Mouse (Mus musculus) left cerebral cortex, postnatal 4 days (tissue): Measurements from ENCODE around the gene Pgm3. TPM values are rescaled to one million over a fixed set of nuclear protein-coding genes. Genes with fewer than 3 reads are reported as not detected.
"Not testable (repeated sequence)": the region's sequence is repeated elsewhere in the genome, so short reads cannot be mapped to it uniquely, and the experiment has no call there.

Experiments used
- DNase-seq: peaks from one replicate; pipeline ENCODE4 v3.0.0-alpha.2; 2022
- intact Hi-C: fragments of 180-260 bp; cut with DNase I; formaldehyde crosslinking; loops from one replicate; pipeline ENCODE4 v1.15.1; 2025
- total RNA-seq, 2 experiments: library from RNA; stranded (reverse); gene quantifications; 2 replicates each; pipeline ENCODE4 v1.2.3; 2021

Gene Pgm3
- 10 to 100 TPM; 30.5 to 31.6 TPM for total RNA-seq

DNA sequence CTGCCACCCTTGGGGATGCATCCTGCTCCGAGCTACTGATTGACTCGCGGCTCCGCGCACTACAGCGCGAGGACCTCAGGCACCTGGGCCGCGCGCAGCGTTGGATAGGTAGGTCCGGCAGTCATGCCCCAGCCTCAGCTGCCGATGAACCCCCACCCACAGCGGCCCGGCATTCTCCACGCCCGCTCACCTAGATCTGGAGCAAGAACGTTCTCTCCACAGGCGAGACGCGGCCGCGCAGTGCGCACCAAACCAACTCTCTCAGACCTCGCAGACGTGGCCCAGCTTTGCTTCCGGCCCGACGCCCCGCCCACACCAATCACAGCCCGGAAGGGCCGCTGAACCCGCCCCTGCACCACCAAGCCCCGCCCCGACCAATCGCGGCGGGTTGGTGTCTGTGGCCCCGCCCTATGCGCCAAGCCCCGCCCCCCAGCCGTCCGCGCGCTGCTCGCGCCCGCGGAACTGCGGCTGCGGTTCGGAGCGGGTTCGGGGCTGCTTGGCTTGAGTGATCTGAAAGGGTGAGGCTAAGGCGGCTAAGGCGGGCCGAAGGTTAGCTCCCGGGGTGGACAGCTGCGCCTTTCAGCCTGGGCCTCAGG lies at the start of gene Pgm3, which contains the start of gene Rwdd2a:
Pgm3 (minus strand) TSS at position 303 of the 596 bp plus-strand sequence.
Rwdd2a (plus strand) TSS at position 452 of the 596 bp plus-strand sequence.
- intact Hi-C loops: no loop called here

DNA sequence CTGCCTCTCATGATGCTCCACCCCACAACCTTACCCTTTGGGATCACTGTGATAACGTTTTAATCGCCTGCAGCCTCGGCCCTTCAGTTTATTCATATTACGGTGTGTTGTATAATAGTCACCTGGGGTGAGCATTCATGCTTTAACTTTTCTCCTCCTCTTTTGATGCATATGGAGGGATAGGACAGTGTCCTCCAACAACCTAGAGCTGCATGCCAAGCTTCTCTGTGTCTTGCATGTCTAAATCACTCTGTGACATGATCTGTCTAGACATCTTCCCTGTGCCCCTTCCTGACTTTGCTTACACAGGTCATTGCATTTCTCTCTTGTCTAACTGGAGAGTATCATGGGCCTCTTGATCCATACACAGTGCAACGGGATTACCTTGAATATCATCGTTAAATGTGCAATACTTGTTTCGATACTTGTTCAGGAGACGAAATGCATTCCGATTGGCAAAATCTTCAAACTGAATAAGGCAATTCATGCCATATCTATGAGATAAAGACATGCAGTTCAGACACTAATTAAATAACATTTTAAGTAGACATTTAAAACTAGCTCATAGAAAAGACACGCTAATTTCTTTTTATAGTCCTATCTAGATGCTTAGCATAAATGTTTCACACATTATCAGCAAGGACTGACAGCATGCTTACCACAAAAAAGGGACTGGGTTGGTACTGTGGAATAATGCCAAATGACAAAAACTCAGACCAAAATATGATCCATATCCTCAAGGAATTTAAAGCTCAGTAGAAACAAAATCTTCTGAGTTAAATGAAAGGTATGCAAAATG lies 47.9 kb upstream of the Pgm3 start:
- intact Hi-C loops: no loop called here
- no peak for DNase-seq

More for the DNA sequence above, at the start of gene Pgm3, which contains the start of gene Rwdd2a:
- peak; percentile 97 for DNase-seq

DNA sequence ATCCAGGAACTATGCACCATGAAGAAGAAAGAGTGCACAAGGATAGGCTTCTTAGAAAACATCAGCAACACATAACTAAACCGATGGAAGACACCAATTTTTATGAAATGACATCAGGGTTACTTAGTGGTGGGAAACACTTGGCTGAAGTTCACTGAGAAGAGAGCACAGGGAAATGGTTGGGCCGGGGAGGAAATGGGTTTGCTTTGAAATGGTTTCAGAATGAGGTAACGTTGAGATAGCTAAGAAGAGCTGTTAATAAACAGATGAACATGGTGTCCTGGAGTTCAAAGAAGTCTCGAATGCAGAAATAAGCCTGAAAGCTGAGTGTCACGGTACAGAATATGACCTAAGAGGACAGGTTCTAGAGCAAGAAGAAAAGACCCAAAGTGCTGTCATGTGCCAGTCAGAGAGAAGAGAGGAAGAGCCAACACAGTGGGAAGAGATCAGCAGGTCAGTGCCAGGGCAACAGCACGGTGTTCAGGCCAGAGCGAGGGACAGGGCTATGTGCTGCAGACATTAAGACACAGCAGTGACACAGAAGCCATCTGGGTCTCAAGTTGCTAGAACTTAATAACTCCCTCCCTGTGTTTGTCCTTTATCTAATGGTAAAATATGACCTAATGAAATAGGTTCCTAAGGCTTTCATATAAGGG lies 46.3 kb upstream of the Pgm3 start:
- intact Hi-C loops: no loop called here
- no peak for DNase-seq

DNA sequence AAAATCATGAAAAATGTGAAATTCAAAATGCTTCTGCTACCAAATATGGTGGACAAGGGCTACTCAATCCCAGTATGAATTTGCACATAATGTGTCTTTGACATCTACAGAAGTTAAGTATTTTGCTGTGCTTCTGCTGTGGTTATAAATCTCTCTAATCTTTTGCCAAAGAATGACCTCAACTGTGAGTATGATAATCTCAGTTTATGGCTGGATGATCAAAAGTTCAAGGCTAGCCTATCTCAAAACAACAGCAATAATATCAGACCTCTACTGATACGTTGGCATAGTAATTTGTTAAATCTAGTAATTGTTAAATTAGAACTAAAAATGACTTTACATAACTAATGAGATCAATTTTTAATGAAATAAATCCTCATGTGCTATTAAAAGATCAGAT lies 44.1 kb upstream of the Pgm3 start:
- no peak for DNase-seq
- intact Hi-C loops: no loop called here

DNA sequence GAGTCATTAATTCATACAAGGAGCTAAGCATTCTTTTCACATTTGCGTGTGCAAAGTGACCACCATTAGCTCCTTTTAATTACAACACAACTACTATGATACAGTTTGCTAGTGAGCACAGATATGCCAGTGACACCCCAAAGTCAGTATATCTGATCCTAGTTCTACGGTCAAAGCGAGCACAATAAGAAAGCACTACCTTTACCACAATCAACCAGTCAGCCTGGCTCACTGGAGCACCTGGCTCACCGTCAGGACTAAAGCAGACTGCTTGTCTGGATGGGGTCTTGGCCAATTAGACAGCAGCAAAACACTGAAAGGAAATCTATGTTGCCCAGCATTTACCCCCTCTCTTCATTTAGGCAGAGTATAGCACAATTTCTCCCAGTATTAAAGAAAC lies 40.4 kb upstream of the Pgm3 start:
- intact Hi-C loops: no loop called here
- no peak for DNase-seq

DNA sequence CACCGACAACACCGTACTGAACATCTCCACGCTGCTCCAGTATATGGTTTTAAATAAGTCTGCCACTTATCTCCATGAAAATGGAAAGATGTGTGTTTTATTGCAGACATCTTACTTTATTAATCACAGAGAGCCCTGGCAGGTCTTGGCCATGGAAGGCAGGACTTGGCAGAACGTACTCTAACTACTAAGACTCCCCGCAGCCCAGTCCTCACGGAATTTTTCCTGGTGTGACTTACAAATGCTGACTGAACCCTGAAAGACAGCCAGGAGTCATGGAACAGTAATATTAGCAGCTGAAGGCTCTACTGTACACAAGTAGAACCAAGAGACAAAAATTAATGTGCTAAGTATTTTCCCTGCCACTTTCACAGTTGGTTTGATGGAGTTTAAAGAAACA lies 34.1 kb upstream of the Pgm3 start:
- DNase-seq: no peak
- intact Hi-C loops: no loop called here

DNA sequence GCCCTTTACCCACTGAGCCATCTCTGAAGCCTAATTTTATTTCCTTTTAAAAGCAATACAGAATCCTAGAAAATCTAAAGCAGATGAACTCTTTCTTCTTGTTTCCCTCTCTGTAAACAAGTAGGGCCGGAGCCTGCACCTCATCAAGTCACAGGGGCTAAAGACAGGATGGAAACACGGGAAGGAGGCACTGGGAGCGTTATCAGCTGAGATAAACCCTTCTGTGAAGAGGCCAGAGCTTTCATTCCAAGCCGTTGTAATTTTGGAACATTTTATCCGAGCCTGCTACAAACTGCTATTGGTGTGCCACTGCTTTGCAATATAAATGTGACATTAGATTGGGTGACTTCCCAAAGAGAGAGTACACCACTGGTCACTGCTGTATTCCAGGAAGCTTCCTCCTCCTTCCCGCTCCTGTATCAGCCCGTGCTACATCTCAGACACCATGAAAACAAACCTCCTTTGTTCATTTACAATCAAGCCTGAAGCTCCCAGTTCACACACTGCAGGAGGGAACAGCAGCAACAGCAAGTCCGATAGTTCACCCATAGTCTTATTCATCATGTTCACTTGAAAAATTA lies 28.2 kb upstream of the Pgm3 start:
- DNase-seq: no peak
- intact Hi-C loops: loop anchor here (10.0 kb wide), 1 partner anchor 205 kb away; no protein-coding TSS in a partner anchor

DNA sequence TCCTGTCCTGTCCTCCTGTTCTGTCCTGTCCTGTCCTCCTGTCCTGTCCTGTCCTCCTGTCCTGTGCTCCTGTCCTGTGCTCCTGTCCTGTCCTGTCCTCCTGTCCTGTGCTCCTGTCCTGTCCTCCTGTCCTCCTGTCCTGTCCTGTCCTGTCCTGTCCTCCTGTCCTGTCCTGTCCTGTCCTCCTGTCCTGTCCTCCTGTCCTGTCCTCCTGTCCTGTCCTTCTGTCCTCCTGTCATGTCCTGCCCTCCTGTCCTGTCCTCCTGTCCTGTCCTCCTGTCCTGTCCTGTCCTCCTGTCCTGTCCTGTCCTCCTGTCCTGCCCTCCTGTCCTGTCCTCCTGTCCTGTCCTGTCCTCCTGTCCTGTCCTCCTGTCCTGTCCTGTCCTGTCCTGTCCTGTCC lies 25.3 kb upstream of the Pgm3 start:
- DNase-seq: not testable (repeated sequence)
- intact Hi-C loops: loop anchor here (10.0 kb wide), 1 partner anchor 208 kb away; no protein-coding TSS in a partner anchor

DNA sequence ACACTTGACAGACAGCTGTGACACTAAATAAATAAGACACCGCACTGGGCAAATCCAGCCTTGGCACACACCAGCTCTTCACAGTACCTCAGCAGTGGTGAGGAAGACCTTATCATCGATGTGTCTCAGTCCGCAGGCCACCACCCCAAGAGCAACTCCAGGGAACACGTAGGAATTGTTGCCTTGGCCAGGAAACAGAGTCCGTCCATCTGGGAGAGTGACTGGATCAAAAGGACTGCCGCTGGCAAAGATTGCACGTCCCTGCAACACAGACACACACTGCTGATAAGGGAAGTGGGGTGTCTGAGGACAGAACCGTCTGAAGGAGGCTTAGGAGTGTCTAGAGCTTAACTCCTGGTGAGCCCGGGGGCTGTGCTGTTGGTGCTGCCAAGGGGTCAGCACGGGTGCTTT lies 22.7 kb upstream of the Pgm3 start:
- intact Hi-C loops: loop anchor here (5.0 to 10.0 kb wide), 2 partner anchors 153 to 210 kb away; no protein-coding TSS in a partner anchor
- DNase-seq: not testable (repeated sequence)

DNA sequence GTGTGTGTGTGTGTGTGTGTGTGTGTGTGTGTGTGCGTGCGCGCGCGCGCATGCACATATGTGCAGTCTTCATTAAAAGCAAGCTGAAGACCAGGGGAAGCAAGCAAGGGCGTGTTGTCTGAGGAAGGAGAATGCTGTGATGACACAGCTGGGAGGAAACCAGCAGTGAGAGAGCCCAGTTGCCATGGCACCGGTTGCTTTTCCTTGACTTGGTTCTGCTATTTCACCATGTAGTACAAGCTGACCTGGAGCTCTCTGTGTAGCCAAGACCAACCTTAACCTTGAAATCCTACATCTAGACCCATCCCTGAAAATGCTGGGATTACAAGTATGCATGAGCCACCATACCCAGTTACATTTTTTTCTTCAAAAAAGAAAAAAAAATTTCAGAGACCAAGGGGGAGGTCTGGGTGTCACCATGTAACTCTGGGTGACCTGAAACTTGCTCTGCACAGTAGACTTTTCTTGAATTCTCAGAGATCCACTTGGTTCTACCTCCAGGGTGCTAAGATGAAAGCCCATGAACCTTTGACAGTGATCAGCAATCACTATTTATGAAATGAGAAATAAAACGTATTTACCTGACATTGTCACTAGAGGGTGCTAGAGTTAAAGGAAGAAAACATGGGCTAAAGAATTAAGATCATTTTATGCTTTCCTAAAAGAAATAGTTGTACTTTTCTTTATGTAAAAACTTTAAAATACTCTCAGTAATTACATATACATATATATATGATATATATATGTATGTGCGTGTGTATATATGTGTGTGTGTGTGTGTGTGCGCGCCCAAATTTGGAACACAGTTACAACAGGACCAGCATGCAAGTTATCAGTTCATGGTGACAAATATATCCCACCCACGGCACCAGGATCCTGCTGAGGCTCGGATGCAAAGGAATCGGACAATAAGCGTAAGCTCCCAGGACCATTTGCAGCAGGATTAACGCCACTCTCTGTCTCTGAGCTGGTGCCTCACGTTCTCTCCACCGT lies 21.3 kb upstream of the Pgm3 start:
- DNase-seq: no peak
- intact Hi-C loops: loop anchor here (5.0 to 10.0 kb wide), 2 partner anchors 154 to 212 kb away; no protein-coding TSS in a partner anchor

DNA sequence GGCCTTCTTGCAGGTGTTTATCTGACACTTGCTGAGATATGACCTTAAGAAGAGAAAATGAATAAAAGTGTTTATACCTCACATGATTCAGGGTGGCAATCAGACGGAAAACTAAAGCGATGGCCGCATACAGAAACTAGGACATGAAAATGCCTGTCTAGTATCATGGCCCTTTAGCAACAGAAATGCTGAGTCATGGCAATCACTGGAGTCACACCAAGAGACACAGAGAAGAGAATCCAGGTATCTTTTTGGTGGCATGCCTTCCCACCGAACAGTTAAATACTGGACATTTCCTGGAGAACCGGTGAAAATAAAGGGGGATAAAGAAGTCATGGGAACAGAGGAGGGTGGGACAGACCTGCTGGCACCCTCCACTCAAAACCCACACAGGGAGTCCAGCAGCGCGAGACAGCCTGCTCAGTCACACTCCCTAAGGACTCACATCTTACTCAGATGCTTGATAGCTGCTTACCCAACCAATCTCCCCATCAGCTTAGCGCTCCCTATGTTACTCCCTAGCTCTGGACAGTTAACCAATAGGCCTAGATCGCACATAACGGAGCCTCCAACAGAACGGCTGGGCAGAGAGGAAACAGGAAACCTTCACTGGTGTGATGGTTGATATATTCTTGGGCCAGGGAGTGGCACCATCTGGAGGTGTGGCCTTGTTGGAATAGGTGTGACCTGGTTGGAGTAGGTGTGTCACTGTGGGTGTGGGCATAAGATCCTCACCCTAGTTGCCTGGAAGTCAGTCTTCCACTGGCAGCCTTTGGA lies 15.6 kb upstream of the Pgm3 start:
- intact Hi-C loops: no loop called here
- DNase-seq: no peak

DNA sequence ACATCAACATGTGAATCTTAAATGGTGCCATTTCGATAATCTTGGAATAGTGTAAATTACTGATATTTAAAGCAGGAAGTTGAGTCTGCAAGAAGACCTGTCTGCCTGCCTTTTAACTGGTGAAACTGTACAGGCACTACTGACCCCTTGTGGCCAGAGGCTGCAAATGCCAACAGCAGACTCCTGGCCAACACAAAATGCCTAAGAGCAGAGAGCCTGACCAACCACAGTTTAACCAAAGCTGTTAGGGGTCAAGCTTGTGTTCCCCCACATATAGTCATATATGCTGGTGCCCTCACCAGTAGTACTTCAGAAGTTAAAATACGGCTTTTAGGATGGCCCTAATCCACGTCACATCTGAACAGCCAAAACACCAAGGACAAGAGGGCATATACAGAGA lies 12.1 kb upstream of the Pgm3 start:
- intact Hi-C loops: no loop called here
- peak; percentile 68 for DNase-seq

DNA sequence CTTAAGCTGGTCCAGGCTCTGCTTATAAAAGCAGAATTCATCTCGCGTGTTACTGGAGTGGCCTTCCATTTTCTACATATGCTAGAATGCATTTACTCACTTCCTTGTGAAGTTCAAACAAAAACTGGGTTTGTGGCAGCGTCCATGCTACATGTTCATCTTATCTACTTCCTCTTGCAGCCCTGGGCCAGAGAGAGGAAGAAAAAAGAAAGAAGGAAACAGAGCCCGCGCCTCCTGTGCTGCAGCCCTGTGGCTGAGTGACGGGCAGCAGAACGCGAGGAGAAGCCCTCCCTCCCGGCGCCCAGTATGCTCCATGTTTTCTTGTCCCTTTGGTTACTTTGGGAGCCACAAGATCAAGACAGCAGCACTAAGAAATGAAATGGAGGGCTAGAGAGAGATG lies 8.0 kb upstream of the Pgm3 start:
- intact Hi-C loops: no loop called here

DNA sequence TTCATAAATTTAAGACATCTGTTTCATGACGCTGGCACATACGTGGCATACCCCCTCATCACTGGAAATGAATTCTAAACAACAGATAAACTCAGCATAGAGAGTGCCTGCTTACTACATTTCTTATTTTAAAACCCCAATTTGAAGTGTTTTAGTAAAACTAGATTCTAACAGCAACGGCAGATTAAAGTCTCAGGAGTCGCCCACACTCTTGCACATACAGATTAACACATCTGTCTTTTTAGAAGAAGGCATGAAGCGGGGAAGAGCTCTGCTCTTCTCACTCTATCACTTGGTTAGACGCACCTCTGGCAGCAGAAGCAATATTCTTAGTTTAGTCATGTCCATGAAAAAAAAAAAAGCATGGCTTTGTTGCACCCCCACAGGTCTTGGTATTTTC lies 3.5 kb upstream of the Pgm3 start:
- intact Hi-C loops: no loop called here
- no peak for DNase-seq

More for the DNA sequence above, 8.0 kb upstream of the Pgm3 start:
- DNase-seq: no peak

DNA sequence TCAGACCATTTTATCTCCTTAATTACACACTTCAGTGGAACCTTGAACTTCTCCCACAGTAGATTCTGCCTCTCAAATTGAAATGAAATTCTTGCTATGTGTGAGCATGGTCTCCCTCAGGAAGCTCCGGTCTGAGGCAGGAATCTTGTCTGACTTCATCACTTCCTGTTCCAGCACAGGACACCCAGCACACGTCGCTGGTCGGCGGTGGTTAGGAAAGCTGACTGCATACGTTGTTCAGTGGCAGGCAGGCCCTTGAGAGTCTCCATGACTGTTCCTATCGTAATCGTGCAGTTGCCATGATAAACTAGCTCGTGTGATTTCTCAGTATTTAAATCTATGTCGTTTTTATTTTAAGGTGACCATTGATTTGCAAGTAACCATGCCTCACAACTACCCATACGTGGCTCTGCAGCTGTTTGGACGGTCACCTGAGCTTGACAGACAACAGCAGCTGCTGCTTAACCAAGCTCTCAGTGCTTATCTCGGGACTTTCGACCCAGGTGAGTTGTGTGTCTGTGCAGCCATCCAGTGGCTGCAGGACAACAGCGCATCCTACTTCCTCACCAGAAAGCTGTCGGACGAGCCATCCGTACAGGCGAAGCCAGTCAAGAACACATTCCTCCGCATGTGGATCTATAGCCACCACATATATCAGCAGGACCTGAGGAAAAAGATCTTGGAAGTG lies 2.1 kb upstream of the Pgm3 start:
- intact Hi-C loops: no loop called here

DNA sequence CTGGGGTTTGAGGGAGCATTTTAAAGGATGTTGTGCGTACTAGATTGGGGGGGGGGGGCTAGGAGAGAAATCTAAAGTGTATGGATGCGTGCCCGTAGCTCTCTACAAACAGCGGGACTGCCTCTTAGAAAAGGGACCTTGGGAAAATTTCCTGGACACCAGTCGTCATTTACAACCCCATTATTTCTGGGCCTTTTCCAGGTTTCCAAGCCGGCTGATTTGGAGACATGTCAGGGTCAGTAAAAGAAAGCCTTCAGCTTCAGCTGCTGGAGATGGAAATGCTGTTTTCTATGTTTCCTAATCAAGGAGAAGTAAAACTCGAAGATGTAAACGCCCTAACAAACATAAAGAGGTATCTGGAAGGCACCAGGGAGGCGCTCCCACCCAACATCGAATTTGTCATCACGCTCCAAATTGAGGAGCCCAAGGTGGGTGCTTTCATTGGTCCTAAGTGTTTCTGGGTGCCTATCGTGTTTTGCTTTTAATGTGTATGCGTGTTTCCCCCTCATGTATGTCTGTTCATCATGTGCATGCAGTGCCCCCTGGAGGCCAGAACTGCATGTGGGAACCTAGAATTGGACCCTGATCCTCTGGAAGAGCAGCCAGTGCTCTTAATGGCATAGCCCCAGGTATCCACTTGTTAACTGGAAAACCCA lies 1.1 kb upstream of the Pgm3 start:
- DNase-seq: peak; percentile 83
- intact Hi-C loops: no loop called here

More for the DNA sequence above, 2.1 kb upstream of the Pgm3 start:
- no peak for DNase-seq

DNA sequence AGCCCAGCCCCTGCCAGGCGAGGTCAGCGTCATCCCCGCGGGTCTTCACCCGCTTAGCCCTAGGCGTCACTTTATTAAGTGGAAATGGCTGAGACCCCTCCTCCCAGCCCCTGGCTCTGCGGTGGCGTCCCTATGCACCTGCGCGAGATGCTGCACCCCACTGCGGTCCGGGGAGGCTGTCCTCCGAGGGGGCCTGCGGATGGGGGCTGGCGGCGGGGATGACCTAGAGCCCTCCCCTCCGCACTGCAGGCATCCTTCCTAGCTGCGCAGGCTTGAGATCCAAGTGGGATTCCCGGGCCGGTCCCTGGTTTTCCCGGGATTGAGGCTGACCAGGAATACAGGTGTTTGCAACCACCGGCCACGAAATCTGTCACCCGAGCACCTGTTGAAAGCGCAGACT lies 554 bp upstream of the Pgm3 start:
- DNase-seq: no peak
- intact Hi-C loops: no loop called here

DNA sequence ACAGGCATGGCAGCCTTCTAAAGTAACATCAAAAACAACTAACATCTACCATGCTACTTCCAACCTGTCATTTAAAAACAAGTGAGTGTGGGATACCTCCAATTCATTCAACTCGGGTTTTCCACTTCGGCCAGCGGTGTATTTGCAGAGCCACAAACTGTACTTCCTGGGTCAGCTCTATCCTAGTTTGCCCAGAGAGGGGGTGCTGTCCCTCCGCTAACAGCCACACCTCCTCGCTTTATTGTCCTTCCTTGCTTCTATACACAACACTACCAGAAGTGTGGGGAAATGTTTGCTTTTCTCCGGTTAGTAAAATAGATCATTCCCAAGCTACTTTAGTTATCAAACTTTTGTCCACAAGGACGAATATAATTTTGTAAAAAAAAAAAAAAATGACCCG lies 696 bp downstream of the Pgm3 start:
- DNase-seq: no peak
- intact Hi-C loops: no loop called here
